Mouse (Mus musculus): ENCODE measurements around the gene Kit. TPM values are rescaled to one million over a fixed set of nuclear protein-coding genes. Genes with fewer than 3 reads are reported as not detected.
A peak's percentile ranks its signal among the peaks of the same experiment; 100 is the strongest.

Kit gene
- 56.6 and 62.1 TPM in 2 replicates for polyA plus RNA-seq (2014; fragmentation: Nextera tagmentation; extraction: Ambion mirVana)

GRCm38 (mm10) chr5:75574852-75575566 is at the start of gene Kit:
Gene Kit (plus strand): TSS chr5:75574916.
- WGBS: under 1% methylated on average over 59 of the region's 65 CpGs
- H3K36me3 ChIP-seq (replicated peaks; ENCODE audit: control insufficient read depth, insufficient read depth): no peaks in the 10 kb centered on the region
- ATAC-seq (ENCODE audit: low FRiP score) (peak; percentile 92), DNase-seq (ENCODE audit: low spot score) (peak; percentile 85)
- H3K27me3 ChIP-seq (ENCODE audit: control insufficient read depth, insufficient read depth, low read length): 0 out of 2 replicates have a peak, but pooled peaks cover 3% of the 10 kb centered on the region
- H3K9ac ChIP-seq: peak within 1 kb of the TSS; percentile 93
- H3K4me2 ChIP-seq (replicated peaks): peak within 1 kb of the TSS; percentile 95
- no peaks in the 10 kb centered on the region for H3K9me3 ChIP-seq (ENCODE audit: control insufficient read depth, low read length)
- peak within 1 kb of the TSS; percentile 88 for H3K4me3 ChIP-seq (replicated peaks; ENCODE audit: low read length)
- H3K4me1 ChIP-seq (replicated peaks; ENCODE audit: control insufficient read depth, insufficient read depth, low read length): peaks cover 26% of the 10 kb centered on the region
- H3K27ac ChIP-seq: peak within 1 kb of the TSS; percentile 88

GRCm38 (mm10) chr5:75536156-75536555 is 38.6 kb upstream of the Kit start:
- 77% methylated on average over 3 of the region's 3 CpGs for WGBS
- Histone ChIP-seq H3K4me1 (replicated peaks; ENCODE audit: control insufficient read depth, insufficient read depth, low read length) (no peaks in the 10 kb centered on the region), H3K9me3 (ENCODE audit: control insufficient read depth, low read length) (no peaks in the 10 kb centered on the region), H3K4me2 (replicated peaks) (no peak overlapping the region), H3K4me3 (replicated peaks; ENCODE audit: low read length) (no peak overlapping the region), H3K27ac (no peak overlapping the region), H3K36me3 (replicated peaks; ENCODE audit: control insufficient read depth, insufficient read depth) (no peaks in the 10 kb centered on the region), H3K27me3 (ENCODE audit: control insufficient read depth, insufficient read depth, low read length) (no peaks in the 10 kb centered on the region), H3K9ac (no peak overlapping the region)
- DNase-seq (ENCODE audit: low spot score) (no peak), ATAC-seq (ENCODE audit: low FRiP score) (no peak)

- Histone ChIP-seq H3K9ac (no peak overlapping the region), H3K27me3 (ENCODE audit: control insufficient read depth, insufficient read depth, low read length) (no peaks in the 10 kb centered on the region), H3K36me3 (replicated peaks; ENCODE audit: control insufficient read depth, insufficient read depth) (no peaks in the 10 kb centered on the region), H3K9me3 (ENCODE audit: control insufficient read depth, low read length) (no peaks in the 10 kb centered on the region), H3K4me1 (replicated peaks; ENCODE audit: control insufficient read depth, insufficient read depth, low read length) (no peaks in the 10 kb centered on the region), H3K4me2 (replicated peaks) (no peak overlapping the region), H3K4me3 (replicated peaks; ENCODE audit: low read length) (no peak overlapping the region), H3K27ac (no peak overlapping the region)
- ATAC-seq (ENCODE audit: low FRiP score) (no peak), DNase-seq (ENCODE audit: low spot score) (no peak)
- WGBS: 37% methylated on average over 4 of the region's 4 CpGs
Measured at GRCm38 (mm10) chr5:75537717-75538116, 37.0 kb upstream of the Kit start.

GRCm38 (mm10) chr5:75538458-75538857 is 36.3 kb upstream of the Kit start:
- no peak overlapping the region for H3K4me2 ChIP-seq (replicated peaks)
- H3K4me1 ChIP-seq (replicated peaks; ENCODE audit: control insufficient read depth, insufficient read depth, low read length): no peaks in the 10 kb centered on the region
- DNase-seq (ENCODE audit: low spot score): no peak
- H3K4me3 ChIP-seq (replicated peaks; ENCODE audit: low read length): no peak overlapping the region
- no peak overlapping the region for H3K9ac ChIP-seq
- H3K9me3 ChIP-seq (ENCODE audit: control insufficient read depth, low read length): no peaks in the 10 kb centered on the region
- ATAC-seq (ENCODE audit: low FRiP score): no peak
- no peak overlapping the region for H3K27ac ChIP-seq
- 15% methylated on average over 4 of the region's 4 CpGs for WGBS
- no peaks in the 10 kb centered on the region for H3K36me3 ChIP-seq (replicated peaks; ENCODE audit: control insufficient read depth, insufficient read depth)
- H3K27me3 ChIP-seq (ENCODE audit: control insufficient read depth, insufficient read depth, low read length): no peaks in the 10 kb centered on the region

DNA sequence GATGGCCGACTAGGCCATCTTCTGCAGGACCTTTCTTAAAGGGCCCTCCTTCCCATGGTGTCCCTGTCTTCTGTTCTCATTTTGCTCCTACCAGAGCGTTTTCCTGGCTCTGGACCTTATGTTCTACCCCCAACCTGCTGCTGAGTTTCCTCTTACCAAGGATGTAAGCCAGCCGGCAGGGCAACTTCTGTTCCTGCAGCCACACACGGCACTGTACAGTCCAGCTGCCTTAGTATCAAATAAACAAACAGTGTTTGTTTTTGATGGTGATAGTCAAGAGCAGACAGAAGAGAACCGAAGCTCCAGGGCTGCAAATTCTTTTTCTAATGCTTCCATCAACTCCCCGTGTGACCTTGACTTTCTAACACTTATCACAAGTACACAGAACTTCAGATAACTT is 35.6 kb upstream of the Kit start:
- WGBS: 47% methylated on average over 6 of the region's 6 CpGs

GRCm38 (mm10) chr5:75543757-75544156 is 31.0 kb upstream of the Kit start:
- H3K4me2 ChIP-seq (replicated peaks): no peak overlapping the region
- H3K36me3 ChIP-seq (replicated peaks; ENCODE audit: control insufficient read depth, insufficient read depth): no peaks in the 10 kb centered on the region
- 90% methylated on average over 3 of the region's 3 CpGs for WGBS
- H3K4me1 ChIP-seq (replicated peaks; ENCODE audit: control insufficient read depth, insufficient read depth, low read length): no peaks in the 10 kb centered on the region
- H3K27ac ChIP-seq: no peak overlapping the region
- H3K27me3 ChIP-seq (ENCODE audit: control insufficient read depth, insufficient read depth, low read length): no peaks in the 10 kb centered on the region
- H3K9ac ChIP-seq: no peak overlapping the region
- H3K9me3 ChIP-seq (ENCODE audit: control insufficient read depth, low read length): no peaks in the 10 kb centered on the region
- H3K4me3 ChIP-seq (replicated peaks; ENCODE audit: low read length): no peak overlapping the region
- DNase-seq (ENCODE audit: low spot score) (no peak), ATAC-seq (ENCODE audit: low FRiP score) (no peak)

More for the DNA sequence above, 35.6 kb upstream of the Kit start:
- H3K4me1 ChIP-seq (replicated peaks; ENCODE audit: control insufficient read depth, insufficient read depth, low read length): no peaks in the 10 kb centered on the region
- ATAC-seq (ENCODE audit: low FRiP score) (no peak), DNase-seq (ENCODE audit: low spot score) (no peak)
- no peaks in the 10 kb centered on the region for H3K36me3 ChIP-seq (replicated peaks; ENCODE audit: control insufficient read depth, insufficient read depth)
- H3K27ac ChIP-seq: no peak overlapping the region
- H3K27me3 ChIP-seq (ENCODE audit: control insufficient read depth, insufficient read depth, low read length): no peaks in the 10 kb centered on the region
- H3K9me3 ChIP-seq (ENCODE audit: control insufficient read depth, low read length): no peaks in the 10 kb centered on the region
- H3K4me2 ChIP-seq (replicated peaks): no peak overlapping the region
- H3K4me3 ChIP-seq (replicated peaks; ENCODE audit: low read length): no peak overlapping the region
- H3K9ac ChIP-seq: no peak overlapping the region

- H3K27ac ChIP-seq: no peak overlapping the region
- no peak for ATAC-seq (ENCODE audit: low FRiP score)
- no peak for DNase-seq (ENCODE audit: low spot score)
Measured at GRCm38 (mm10) chr5:75544472-75545264, 30.0 kb upstream of the Kit start.

GRCm38 (mm10) chr5:75545265-75545643 is 29.5 kb upstream of the Kit start:
- H3K9ac ChIP-seq: no peak overlapping the region
- H3K4me2 ChIP-seq (replicated peaks): no peak overlapping the region
- 0 out of 2 replicates have a peak, but pooled peaks cover 4% of the 10 kb centered on the region for H3K9me3 ChIP-seq (ENCODE audit: control insufficient read depth, low read length)
- H3K27me3 ChIP-seq (ENCODE audit: control insufficient read depth, insufficient read depth, low read length): no peaks in the 10 kb centered on the region
- no peaks in the 10 kb centered on the region for H3K4me1 ChIP-seq (replicated peaks; ENCODE audit: control insufficient read depth, insufficient read depth, low read length)
- no peaks in the 10 kb centered on the region for H3K36me3 ChIP-seq (replicated peaks; ENCODE audit: control insufficient read depth, insufficient read depth)
- no peak for DNase-seq (ENCODE audit: low spot score)
- H3K27ac ChIP-seq: no peak overlapping the region
- 86% methylated on average over 4 of the region's 4 CpGs for WGBS
- no peak for ATAC-seq (ENCODE audit: low FRiP score)
- no peak overlapping the region for H3K4me3 ChIP-seq (replicated peaks; ENCODE audit: low read length)

More at GRCm38 (mm10) chr5:75544472-75545264, 30.0 kb upstream of the Kit start:
- Histone ChIP-seq H3K36me3 (replicated peaks; ENCODE audit: control insufficient read depth, insufficient read depth) (no peaks in the 10 kb centered on the region), H3K27me3 (ENCODE audit: control insufficient read depth, insufficient read depth, low read length) (no peaks in the 10 kb centered on the region), H3K4me3 (replicated peaks; ENCODE audit: low read length) (no peak overlapping the region), H3K9ac (no peak overlapping the region), H3K4me1 (replicated peaks; ENCODE audit: control insufficient read depth, insufficient read depth, low read length) (no peaks in the 10 kb centered on the region), H3K4me2 (replicated peaks) (no peak overlapping the region), H3K9me3 (ENCODE audit: control insufficient read depth, low read length) (0 out of 2 replicates have a peak, but pooled peaks cover 2% of the 10 kb centered on the region)
- WGBS: 84% methylated on average over 14 of the region's 14 CpGs

DNA sequence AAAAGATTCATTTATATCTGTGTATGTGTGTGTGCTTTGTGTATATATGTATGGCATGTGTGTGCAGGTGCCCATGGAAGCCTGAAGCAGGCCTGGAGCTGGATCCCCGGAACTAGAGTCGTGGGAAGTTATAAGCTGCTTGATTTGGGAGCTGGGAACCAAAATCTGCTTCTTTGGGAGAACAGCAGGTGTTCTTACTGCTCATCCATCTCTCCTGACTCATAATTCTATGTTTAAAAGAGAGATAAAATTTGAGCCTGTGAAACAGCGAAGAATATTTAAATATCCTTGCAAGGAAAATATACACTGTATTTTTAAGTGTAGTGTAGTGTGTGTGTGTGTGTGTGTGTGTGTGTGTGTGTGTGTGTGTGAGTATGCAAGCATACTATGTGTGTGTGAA is 21.7 kb upstream of the Kit start:
- WGBS: 94% methylated on average over 3 of the region's 3 CpGs
- Histone ChIP-seq H3K9ac (no peak overlapping the region), H3K4me3 (replicated peaks; ENCODE audit: low read length) (no peak overlapping the region), H3K27ac (no peak overlapping the region), H3K36me3 (replicated peaks; ENCODE audit: control insufficient read depth, insufficient read depth) (no peaks in the 10 kb centered on the region), H3K27me3 (ENCODE audit: control insufficient read depth, insufficient read depth, low read length) (no peaks in the 10 kb centered on the region), H3K4me1 (replicated peaks; ENCODE audit: control insufficient read depth, insufficient read depth, low read length) (no peaks in the 10 kb centered on the region), H3K4me2 (replicated peaks) (no peak overlapping the region), H3K9me3 (ENCODE audit: control insufficient read depth, low read length) (0 out of 2 replicates have a peak, but pooled peaks cover 4% of the 10 kb centered on the region)
- DNase-seq (ENCODE audit: low spot score) (no peak), ATAC-seq (ENCODE audit: low FRiP score) (no peak)
